Mouse (Mus musculus): ENCODE data around the gene Slc50a1. TPM values are rescaled to one million over a fixed set of nuclear protein-coding genes. Genes with fewer than 3 reads are reported as not detected.
A peak's percentile ranks its signal among the peaks of the same experiment; 100 is the strongest.

Gene Slc50a1
- polyA plus RNA-seq, 1 experiment from 2014 or later: 70.5 TPM

- DNase-seq (ENCODE audit: low spot score): no peak
- no peaks in the 10 kb centered on the region for H3K27me3 ChIP-seq (replicated peaks; ENCODE audit: control insufficient read depth, insufficient read depth, low read length)
- H3K9ac ChIP-seq (ENCODE audit: low read depth, low read length): no peak overlapping the region
- H3K4me2 ChIP-seq (ENCODE audit: low read depth, low read length): peak overlapping the region; percentile 81
- 0 out of 2 replicates have a peak overlapping the region, but pooled peaks have one; percentile 2 for H3K27ac ChIP-seq (replicated peaks; ENCODE audit: low read depth, low read length)
- H3K4me1 ChIP-seq (ENCODE audit: control insufficient read depth, insufficient read depth, low read length): peaks cover 27% of the 10 kb centered on the region
- H3K4me3 ChIP-seq (ENCODE audit: low read depth, low read length): 0 out of 2 replicates have a peak overlapping the region, but pooled peaks have one; percentile 4
- peaks cover 11% of the 10 kb centered on the region for H3K36me3 ChIP-seq (ENCODE audit: control insufficient read depth, insufficient read depth, low read length)
- no peaks in the 10 kb centered on the region for H3K9me3 ChIP-seq (ENCODE audit: control insufficient read depth, low read length)
- no peak for ATAC-seq (ENCODE audit: low read depth)
- 40% methylated on average over 8 of the region's 8 CpGs for WGBS
Measured at GRCm38 (mm10) chr3:89268916-89269315, 1.5 kb downstream of the Slc50a1 start.

GRCm38 (mm10) chr3:89266439-89266893 is 3.9 kb downstream of the Slc50a1 start:
- Histone ChIP-seq H3K4me2 (ENCODE audit: low read depth, low read length) (peak overlapping the region; percentile 91), H3K27ac (replicated peaks; ENCODE audit: low read depth, low read length) (peak overlapping the region; percentile 76), H3K9me3 (ENCODE audit: control insufficient read depth, low read length) (no peaks in the 10 kb centered on the region), H3K36me3 (ENCODE audit: control insufficient read depth, insufficient read depth, low read length) (no peaks in the 10 kb centered on the region), H3K4me1 (ENCODE audit: control insufficient read depth, insufficient read depth, low read length) (peaks cover 27% of the 10 kb centered on the region), H3K27me3 (replicated peaks; ENCODE audit: control insufficient read depth, insufficient read depth, low read length) (no peaks in the 10 kb centered on the region), H3K4me3 (ENCODE audit: low read depth, low read length) (peak overlapping the region; percentile 84), H3K9ac (ENCODE audit: low read depth, low read length) (peak overlapping the region; percentile 87)
- WGBS: under 1% methylated on average over 19 of the region's 20 CpGs
- DNase-seq (ENCODE audit: low spot score) (peak; percentile 95), ATAC-seq (ENCODE audit: low read depth) (peak; percentile 89)

DNA sequence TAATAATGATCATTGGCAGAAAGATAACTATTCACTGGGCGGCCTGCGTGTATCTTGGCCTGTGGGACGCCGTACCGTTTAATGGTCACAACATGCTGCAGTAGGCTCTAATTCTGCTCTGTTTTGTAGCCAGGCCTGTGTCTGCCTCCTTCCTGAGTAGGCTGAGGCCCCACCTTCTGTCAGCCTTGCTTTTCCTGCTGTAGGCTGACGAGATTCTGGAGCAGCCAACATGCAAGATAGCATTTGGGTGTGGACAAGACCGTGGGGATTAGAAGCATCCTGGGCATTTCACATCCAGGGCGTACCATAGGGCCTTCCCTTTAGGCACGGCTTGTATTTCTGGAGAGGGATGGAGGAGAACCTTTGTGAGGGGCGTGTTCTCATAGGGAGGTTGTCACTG is 8.0 kb downstream of the Slc50a1 start:
- H3K27ac ChIP-seq (replicated peaks; ENCODE audit: low read depth, low read length): no peak overlapping the region
- no peak overlapping the region for H3K9ac ChIP-seq (ENCODE audit: low read depth, low read length)
- ATAC-seq (ENCODE audit: low read depth) (no peak), DNase-seq (ENCODE audit: low spot score) (no peak)
- no peak overlapping the region for H3K4me3 ChIP-seq (ENCODE audit: low read depth, low read length)
- peaks cover 5% of the 10 kb centered on the region for H3K4me1 ChIP-seq (ENCODE audit: control insufficient read depth, insufficient read depth, low read length)
- 62% methylated on average over 10 of the region's 10 CpGs for WGBS
- no peaks in the 10 kb centered on the region for H3K27me3 ChIP-seq (replicated peaks; ENCODE audit: control insufficient read depth, insufficient read depth, low read length)
- H3K4me2 ChIP-seq (ENCODE audit: low read depth, low read length): no peak overlapping the region
- H3K9me3 ChIP-seq (ENCODE audit: control insufficient read depth, low read length): no peaks in the 10 kb centered on the region
- H3K36me3 ChIP-seq (ENCODE audit: control insufficient read depth, insufficient read depth, low read length): no peaks in the 10 kb centered on the region

DNA sequence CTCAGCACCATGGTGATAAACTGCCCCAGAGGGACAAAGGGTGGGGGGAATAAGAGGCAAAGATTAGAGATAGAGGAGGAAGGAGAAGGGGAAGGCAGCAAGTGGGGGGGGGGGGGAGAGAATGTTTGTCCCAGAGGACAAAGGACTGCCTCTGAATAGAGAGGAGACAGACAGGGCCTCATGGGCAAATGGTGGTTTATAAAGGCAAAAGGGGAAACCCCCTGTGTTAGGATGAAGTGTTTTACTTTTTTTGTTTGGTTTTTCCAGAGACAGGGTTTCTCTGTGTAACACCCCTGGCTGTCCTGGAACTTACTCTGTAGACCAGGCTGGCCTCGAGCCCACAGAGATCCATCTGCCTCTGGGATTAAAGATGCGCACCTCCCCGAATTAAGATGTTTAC is 10.2 kb downstream of the Slc50a1 start:
- H3K27me3 ChIP-seq (replicated peaks; ENCODE audit: control insufficient read depth, insufficient read depth, low read length): no peaks in the 10 kb centered on the region
- H3K4me3 ChIP-seq (ENCODE audit: low read depth, low read length): no peak overlapping the region
- no peak overlapping the region for H3K9ac ChIP-seq (ENCODE audit: low read depth, low read length)
- DNase-seq (ENCODE audit: low spot score): no peak
- WGBS: 70% methylated on average over 3 of the region's 3 CpGs
- H3K4me2 ChIP-seq (ENCODE audit: low read depth, low read length): no peak overlapping the region
- H3K4me1 ChIP-seq (ENCODE audit: control insufficient read depth, insufficient read depth, low read length): no peaks in the 10 kb centered on the region
- no peaks in the 10 kb centered on the region for H3K36me3 ChIP-seq (ENCODE audit: control insufficient read depth, insufficient read depth, low read length)
- H3K9me3 ChIP-seq (ENCODE audit: control insufficient read depth, low read length): no peaks in the 10 kb centered on the region
- ATAC-seq (ENCODE audit: low read depth): no peak
- H3K27ac ChIP-seq (replicated peaks; ENCODE audit: low read depth, low read length): no peak overlapping the region

DNA sequence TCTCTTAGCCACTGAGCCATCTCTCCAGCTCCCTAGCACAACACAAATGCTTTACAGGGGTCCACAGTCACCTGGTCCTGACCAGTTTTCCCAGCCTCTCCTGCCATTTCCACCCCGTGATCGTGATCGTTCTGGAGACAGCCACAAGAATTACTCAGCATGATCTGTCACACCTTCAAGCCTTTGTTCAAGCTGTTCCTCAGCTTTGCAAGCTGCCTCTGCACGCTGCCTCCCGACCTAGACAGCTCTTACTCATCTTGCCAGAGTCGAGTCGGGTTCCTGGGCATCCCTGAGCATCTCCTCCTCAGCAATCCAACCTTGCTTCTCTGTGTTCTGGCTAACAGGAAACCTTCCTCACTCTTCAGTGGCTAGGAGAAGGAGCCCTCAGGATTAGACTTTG is 11.3 kb downstream of the Slc50a1 start, which contains the start of gene Dpm3:
Gene Dpm3, plus strand, starts transcription at position 283 of the 400 bp plus-strand sequence.
- Histone ChIP-seq H3K4me2 (ENCODE audit: low read depth, low read length) (no peak within 1 kb of the TSS), H3K4me1 (ENCODE audit: control insufficient read depth, insufficient read depth, low read length) (no peaks in the 10 kb centered on the region), H3K4me3 (ENCODE audit: low read depth, low read length) (no peak within 1 kb of the TSS), H3K27me3 (replicated peaks; ENCODE audit: control insufficient read depth, insufficient read depth, low read length) (no peaks in the 10 kb centered on the region), H3K27ac (replicated peaks; ENCODE audit: low read depth, low read length) (no peak within 1 kb of the TSS), H3K9ac (ENCODE audit: low read depth, low read length) (0 out of 2 replicates have a peak within 1 kb of the TSS, but pooled peaks have one; percentile 8), H3K36me3 (ENCODE audit: control insufficient read depth, insufficient read depth, low read length) (no peaks in the 10 kb centered on the region), H3K9me3 (ENCODE audit: control insufficient read depth, low read length) (no peaks in the 10 kb centered on the region)
- 56% methylated on average over 7 of the region's 7 CpGs for WGBS
- ATAC-seq (ENCODE audit: low read depth) (no peak), DNase-seq (ENCODE audit: low spot score) (no peak)

DNA sequence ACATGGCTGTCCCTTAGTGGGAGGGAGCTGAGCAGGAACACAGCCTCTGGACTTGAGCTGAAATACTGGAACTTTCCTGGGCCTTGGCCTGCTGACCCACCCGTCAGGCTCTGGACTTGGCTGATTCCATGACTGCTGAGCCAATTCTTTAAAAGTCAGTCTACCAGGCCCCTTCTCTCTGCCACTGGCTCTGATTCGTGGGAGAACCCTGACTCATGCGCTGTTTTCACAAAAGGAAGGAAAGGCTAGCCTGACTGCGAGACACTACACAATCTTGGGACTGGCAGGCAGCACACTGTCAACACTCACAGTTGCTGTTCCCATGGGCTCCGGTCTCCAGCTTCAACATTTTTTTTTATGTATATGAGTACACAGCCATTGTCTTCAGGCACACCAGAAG is 14.2 kb downstream of the Slc50a1 start:
- ATAC-seq (ENCODE audit: low read depth) (no peak), DNase-seq (ENCODE audit: low spot score) (no peak)
- Histone ChIP-seq H3K9me3 (ENCODE audit: control insufficient read depth, low read length) (no peaks in the 10 kb centered on the region), H3K27me3 (replicated peaks; ENCODE audit: control insufficient read depth, insufficient read depth, low read length) (no peaks in the 10 kb centered on the region), H3K36me3 (ENCODE audit: control insufficient read depth, insufficient read depth, low read length) (no peaks in the 10 kb centered on the region), H3K4me2 (ENCODE audit: low read depth, low read length) (no peak overlapping the region), H3K27ac (replicated peaks; ENCODE audit: low read depth, low read length) (no peak overlapping the region), H3K4me3 (ENCODE audit: low read depth, low read length) (no peak overlapping the region), H3K9ac (ENCODE audit: low read depth, low read length) (no peak overlapping the region), H3K4me1 (ENCODE audit: control insufficient read depth, insufficient read depth, low read length) (peaks cover 3% of the 10 kb centered on the region; the same call in 1 of the 2 replicates)
- 79% methylated on average over 5 of the region's 5 CpGs for WGBS

DNA sequence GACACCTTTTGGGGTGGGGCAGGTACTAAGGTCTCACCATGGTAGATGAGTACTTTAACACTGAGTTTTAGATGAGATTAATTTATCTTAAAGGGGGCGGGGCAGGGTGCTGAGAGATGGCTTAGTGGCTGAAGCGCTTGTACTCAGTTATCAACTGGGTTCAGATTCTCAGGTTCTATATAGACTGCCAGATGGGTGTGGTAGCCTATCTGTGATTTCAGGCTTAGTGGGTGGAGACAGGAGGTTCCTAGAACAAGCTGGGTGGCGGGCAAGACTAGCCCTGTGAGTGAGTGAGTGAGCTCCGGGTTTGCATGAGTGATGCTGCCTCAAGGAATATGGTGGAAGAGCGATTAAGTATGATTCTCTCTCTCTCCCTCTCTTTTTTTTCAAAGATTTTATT is 15.4 kb downstream of the Slc50a1 start:
- DNase-seq (ENCODE audit: low spot score) (no peak), ATAC-seq (ENCODE audit: low read depth) (no peak)
- Histone ChIP-seq H3K36me3 (ENCODE audit: control insufficient read depth, insufficient read depth, low read length) (no peaks in the 10 kb centered on the region), H3K4me1 (ENCODE audit: control insufficient read depth, insufficient read depth, low read length) (peaks cover 8% of the 10 kb centered on the region; the same call in 1 of the 2 replicates), H3K9ac (ENCODE audit: low read depth, low read length) (no peak overlapping the region), H3K9me3 (ENCODE audit: control insufficient read depth, low read length) (no peaks in the 10 kb centered on the region), H3K4me3 (ENCODE audit: low read depth, low read length) (no peak overlapping the region), H3K4me2 (ENCODE audit: low read depth, low read length) (no peak overlapping the region), H3K27ac (replicated peaks; ENCODE audit: low read depth, low read length) (no peak overlapping the region), H3K27me3 (replicated peaks; ENCODE audit: control insufficient read depth, insufficient read depth, low read length) (no peaks in the 10 kb centered on the region)
- 98% methylated on average over 5 of the region's 5 CpGs for WGBS

DNA sequence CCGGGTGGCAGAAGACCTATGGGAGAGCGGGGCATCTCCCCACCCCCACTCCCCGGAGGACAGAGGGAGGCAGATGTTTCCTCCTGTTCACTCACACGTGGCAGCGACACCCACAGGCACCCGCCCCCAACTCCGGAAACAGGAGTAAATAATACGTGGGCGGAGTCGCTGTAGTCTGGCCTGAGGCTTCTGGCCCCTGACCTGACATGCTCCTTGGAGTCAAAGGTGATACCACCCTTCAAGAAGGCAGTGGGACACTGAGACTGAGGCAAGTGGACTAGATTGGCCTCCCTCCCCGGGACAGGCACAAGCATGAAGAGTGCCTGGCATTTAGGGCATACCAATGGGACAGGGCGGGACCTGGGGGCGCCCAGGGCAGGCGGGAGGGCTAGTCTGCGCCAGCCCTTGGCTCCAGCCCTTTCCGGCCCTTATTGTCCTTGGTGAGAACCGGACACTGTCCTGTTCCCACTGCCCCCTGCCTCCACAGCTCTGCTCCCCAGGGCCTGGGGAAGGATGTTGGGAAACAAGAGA is 18.9 kb downstream of the Slc50a1 start:
- Histone ChIP-seq H3K4me2 (ENCODE audit: low read depth, low read length) (0 out of 2 replicates have a peak overlapping the region, but pooled peaks have one; percentile 27), H3K9me3 (ENCODE audit: control insufficient read depth, low read length) (no peaks in the 10 kb centered on the region), H3K27ac (replicated peaks; ENCODE audit: low read depth, low read length) (0 out of 2 replicates have a peak overlapping the region, but pooled peaks have one; percentile 15), H3K4me3 (ENCODE audit: low read depth, low read length) (no peak overlapping the region), H3K4me1 (ENCODE audit: control insufficient read depth, insufficient read depth, low read length) (peaks cover 8% of the 10 kb centered on the region; the same call in 1 of the 2 replicates), H3K27me3 (replicated peaks; ENCODE audit: control insufficient read depth, insufficient read depth, low read length) (no peaks in the 10 kb centered on the region), H3K9ac (ENCODE audit: low read depth, low read length) (0 out of 2 replicates have a peak overlapping the region, but pooled peaks have one; percentile 17), H3K36me3 (ENCODE audit: control insufficient read depth, insufficient read depth, low read length) (peaks cover 7% of the 10 kb centered on the region; the same call in 1 of the 2 replicates)
- ATAC-seq (ENCODE audit: low read depth) (no peak), DNase-seq (ENCODE audit: low spot score) (peak; percentile 59)
- WGBS: 1% methylated on average over 17 of the region's 17 CpGs

Data from embryonic facial prominence, embryonic 14.5 days (tissue).